ENCODE assay signal across 8 mouse cellular contexts in the genomic region with DNA sequence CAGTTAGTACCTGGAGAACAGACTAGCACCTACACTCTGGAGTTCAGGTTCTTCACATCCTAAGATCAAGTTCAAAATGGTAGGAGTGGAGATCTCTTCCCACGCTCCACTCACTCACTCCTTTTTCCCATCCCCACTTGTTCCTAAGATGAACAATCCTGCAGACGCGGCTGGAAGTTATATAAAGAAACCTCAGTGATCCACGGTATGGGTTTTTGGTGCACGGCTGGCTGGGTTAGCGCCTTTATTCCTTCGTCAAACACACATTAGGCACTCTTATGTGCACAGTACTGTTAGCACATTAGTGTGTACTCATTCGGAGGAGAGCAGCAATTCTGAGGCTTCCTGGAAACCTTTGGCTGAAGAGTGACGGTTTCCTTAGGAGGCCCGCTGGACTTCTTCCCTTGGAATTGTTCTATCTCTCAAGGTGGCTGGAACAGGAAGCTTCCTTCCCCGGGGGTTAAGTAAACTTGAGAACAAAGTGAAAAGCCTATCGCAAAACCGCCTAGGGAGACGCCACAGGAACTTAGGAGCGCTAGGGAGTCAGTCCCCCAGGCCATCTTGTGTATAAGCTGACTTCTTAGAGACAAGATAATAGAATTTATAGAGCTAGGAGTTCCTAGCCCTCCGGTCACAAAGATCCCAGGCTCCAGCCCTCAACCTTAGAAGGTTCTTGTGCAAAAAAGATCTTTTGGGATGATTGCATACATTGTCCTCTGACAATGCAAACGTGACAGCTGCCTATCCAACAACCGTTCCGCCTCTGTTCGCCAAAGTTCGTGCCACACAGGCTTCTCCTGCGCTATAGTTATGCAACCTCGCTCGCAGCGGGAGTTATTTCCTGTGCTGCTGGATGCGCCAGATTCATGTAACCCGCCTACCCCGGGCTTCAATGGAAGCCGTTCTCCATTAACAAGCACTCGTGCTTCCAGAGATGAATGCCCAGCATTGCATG. TPM values are rescaled to one million over a fixed set of nuclear protein-coding genes. Genes with fewer than 3 reads are reported as not detected.
DNase-seq lines count a peak whose midpoint lies in the region; ATAC-seq and TF ChIP-seq lines count a peak whose summit lies in the region.

No protein-coding gene starts in this region.

- H3K4me1 ChIP-seq in ES-E14 (ENCODE audit: control insufficient read depth in 2 of 2, insufficient read depth in 2 of 2, low read length in 2 of 2, poor library complexity in 1 of 2), result peaks cover 3 to 6% of the 10 kb centered on the region in 2 experiments; a peak in 1 of 4 replicates
- H3K4me1 ChIP-seq in forebrain, embryonic 15.5 days, result peaks cover 24% of the 10 kb centered on the region
- H3K4me1 ChIP-seq in liver, embryonic 16.5 days (ENCODE audit: control insufficient read depth, low read depth, low read length), result peaks cover 7% of the 10 kb centered on the region; the same call in 1 of the 2 replicates
- peaks cover 9% of the 10 kb centered on the region for H3K4me1 ChIP-seq in neural tube, embryonic 14.5 days (ENCODE audit: control insufficient read depth, insufficient read depth, low read length)

- peak; percentile 81 for DNase-seq in ES-E14 (ENCODE audit: low read depth, low spot score)
- DNase-seq in cerebellum, adult 11 months, result peak; percentile 81
- DNase-seq in heart, postnatal 10 days, result peak; percentile 82 to 86
- peak; percentile 87 for DNase-seq in layer of hippocampus, adult 11-12 months (ENCODE audit: low spot score)
- DNase-seq in thymus, adult 18-20 months, result peak; percentile 40 to 52

- WGBS in forebrain, embryonic 15.5 days, result 3% methylated on average over 30 of the region's 30 CpGs
- WGBS in liver, embryonic 16.5 days (ENCODE audit: insufficient replicate concordance), result 12% methylated on average over 30 of the region's 30 CpGs
- 3% methylated on average over 30 of the region's 30 CpGs for WGBS in neural tube, embryonic 14.5 days

- no peaks in the 10 kb centered on the region for H3K9me3 ChIP-seq in ES-E14 (ENCODE audit: control insufficient read depth, insufficient read depth, low read depth, low read length)
- no peaks in the 10 kb centered on the region for H3K9me3 ChIP-seq in forebrain, embryonic 15.5 days
- no peaks in the 10 kb centered on the region for H3K9me3 ChIP-seq in liver, embryonic 16.5 days (replicated peaks; ENCODE audit: control insufficient read depth, low read length)
- no peaks in the 10 kb centered on the region for H3K9me3 ChIP-seq in neural tube, embryonic 14.5 days (ENCODE audit: control insufficient read depth, low read length)

- H3K4me3 ChIP-seq in ES-E14 (ENCODE audit: insufficient read depth in 1 of 2, low read depth in 1 of 2, low read length in 2 of 2, poor library complexity in 1 of 2, severe bottlenecking in 1 of 2), result peak overlapping the region; percentile 86 to 92
- H3K4me3 ChIP-seq in forebrain, embryonic 15.5 days, result peak overlapping the region; percentile 81
- peak overlapping the region; percentile 78 for H3K4me3 ChIP-seq in liver, embryonic 16.5 days (ENCODE audit: low read depth, low read length)
- H3K4me3 ChIP-seq in neural tube, embryonic 14.5 days (ENCODE audit: low read depth, low read length), result peak overlapping the region; percentile 90

- no peaks in the 10 kb centered on the region for H3K36me3 ChIP-seq in ES-E14 (ENCODE audit: control insufficient read depth, insufficient read depth, low read length, poor library complexity, severe bottlenecking)
- no peaks in the 10 kb centered on the region for H3K36me3 ChIP-seq in forebrain, embryonic 15.5 days
- no peaks in the 10 kb centered on the region for H3K36me3 ChIP-seq in liver, embryonic 16.5 days (ENCODE audit: control insufficient read depth, insufficient read depth)
- H3K36me3 ChIP-seq in neural tube, embryonic 14.5 days (ENCODE audit: control insufficient read depth, insufficient read depth, low read length), result no peaks in the 10 kb centered on the region

- in situ Hi-C loops in ES-E14 (cut with MboI; ENCODE audit: low sequenced_read_pairs in 2 of 2, unreplicated experiment in 2 of 2), result no loop called here

- ATAC-seq in forebrain, embryonic 15.5 days (replicated peaks), result peak; percentile 30
- peak; percentile 24; the same call in 1 of the 2 replicates for ATAC-seq in liver, embryonic 16.5 days (ENCODE audit: low read depth)
- ATAC-seq in neural tube, embryonic 14.5 days (ENCODE audit: low read depth), result peak; percentile 39

- H3K9ac ChIP-seq in ES-E14 (ENCODE audit: insufficient read depth, low read depth, low read length, poor library complexity, severe bottlenecking), result peak overlapping the region; percentile 93
- peak overlapping the region; percentile 95 for H3K9ac ChIP-seq in forebrain, embryonic 15.5 days (replicated peaks)
- peak overlapping the region; percentile 14; the same call in 1 of the 2 replicates for H3K9ac ChIP-seq in liver, embryonic 16.5 days (ENCODE audit: low read depth, low read length)
- H3K9ac ChIP-seq in neural tube, embryonic 14.5 days (replicated peaks; ENCODE audit: low read depth, low read length), result peak overlapping the region; percentile 98

- H3K27me3 ChIP-seq in forebrain, embryonic 15.5 days, result no peaks in the 10 kb centered on the region
- H3K27me3 ChIP-seq in liver, embryonic 16.5 days (ENCODE audit: control insufficient read depth, insufficient read depth, low read depth, low read length), result no peaks in the 10 kb centered on the region
- H3K27me3 ChIP-seq in neural tube, embryonic 14.5 days (ENCODE audit: control insufficient read depth, insufficient read depth, low read length), result no peaks in the 10 kb centered on the region

- intact Hi-C loops in heart, postnatal 10 days (cut with DNase I), result loop anchor here (1.0 to 5.0 kb wide), 6 partner anchors 61 to 219 kb away; no protein-coding TSS in a partner anchor

- peak overlapping the region; percentile 72 for H3K4me2 ChIP-seq in forebrain, embryonic 15.5 days (replicated peaks)
- peak overlapping the region; percentile 90 for H3K4me2 ChIP-seq in liver, embryonic 16.5 days (ENCODE audit: low read depth, low read length)
- H3K4me2 ChIP-seq in neural tube, embryonic 14.5 days (ENCODE audit: low read depth, low read length), result peak overlapping the region; percentile 66

- H3K27ac ChIP-seq in ES-E14 (ENCODE audit: insufficient read depth, low read depth, low read length, poor library complexity, severe bottlenecking), result peak overlapping the region; percentile 84
- H3K27ac ChIP-seq in forebrain, embryonic 15.5 days (replicated peaks), result peak overlapping the region; percentile 100
- H3K27ac ChIP-seq in liver, embryonic 16.5 days (ENCODE audit: low read length), result peak overlapping the region; percentile 85
- H3K27ac ChIP-seq in neural tube, embryonic 14.5 days (ENCODE audit: low read depth, low read length), result peak overlapping the region; percentile 99

TF ChIP-seq in ES-E14, 5 proteins besides CTCF, POLR2A, EP300 and RAD21:
- TF ChIP-seq HCFC1 (IDR thresholded peaks at IDR 0.05; ENCODE audit: borderline replicate concordance, insufficient read depth, low read length), result no peak
- no peak for TF ChIP-seq CHD2 (IDR thresholded peaks at IDR 0.05; ENCODE audit: low read depth, low read length)
- TF ChIP-seq MAFK (IDR thresholded peaks at IDR 0.05; ENCODE audit: insufficient read depth, low read depth, low read length), result no peak
- TF ChIP-seq ZC3H11A (IDR thresholded peaks at IDR 0.05; ENCODE audit: borderline replicate concordance, low read depth, low read length), result no peak
- no peak for TF ChIP-seq ZNF384 (IDR thresholded peaks at IDR 0.05; ENCODE audit: low read depth, low read length)

RNA-seq across cellular contexts. Expression of a gene that starts 1.6 kb away (rescaled TPM):
- 44.7 and 64.1 TPM in 2 replicates for total RNA-seq in ES-E14 (2012; rRNA removed)
- polyA plus RNA-seq in forebrain, embryonic 15.5 days (2015; fragmentation: Nextera tagmentation; extraction: Ambion mirVana), result 11.6 and 13.1 TPM in 2 replicates
- 10 to 100 TPM; 23.7 to 30.8 TPM for total RNA-seq in heart, postnatal 10 days (2021)
- 1.1 and 1.4 TPM in 2 replicates for polyA plus RNA-seq in liver, embryonic 16.5 days (2015; fragmentation: Nextera tagmentation; extraction: Ambion mirVana)
- 16.0 and 20.8 TPM in 2 replicates for polyA plus RNA-seq in neural tube, embryonic 14.5 days (2014; fragmentation: Nextera tagmentation; extraction: Ambion mirVana)

Comparison
In these comparisons a context has a peak if more than half of its experiments do, and no peak if none do; other contexts are left out.
1. Peak in every context shown above with its lines: DNase-seq, ATAC-seq, H3K4me3 ChIP-seq and H3K27ac ChIP-seq.
2. H3K9ac ChIP-seq: peak in every context shown above with its lines; median percentile 98 in neural tube, embryonic 14.5 days; 95 in forebrain, embryonic 15.5 days; 93 in ES-E14; 14 in liver, embryonic 16.5 days.